Mouse (Mus musculus) erythroblast, adult 5-6 weeks (primary cell): ENCODE measurements around the gene Rbpj. TPM values are rescaled to one million over a fixed set of nuclear protein-coding genes. Genes with fewer than 3 reads are reported as not detected.
"Not testable (repeated sequence)": the region's sequence is repeated elsewhere in the genome, so short reads cannot be mapped to it uniquely, and the experiment has no call there.

ENCODE experiments used
- ATAC-seq: replicated peaks from 2 replicates; pipeline ENCODE4 v1.8.0; 2016; ENCODE audit warnings: moderate number of reproducible peaks, mild to moderate bottlenecking, moderate TSS enrichment, inconsistent platforms; ENCODE audit not compliant: poor library complexity, low FRiP score, severe bottlenecking
- total RNA-seq, 2 experiments: library from RNA; stranded (forward) in 1 of 2; stranded (reverse) in 1 of 2; fragments of 150-400 nt in 1 of 2; fragments of 200-764, 138-1000 nt in 1 of 2; gene quantifications; 2 replicates each; pipeline versions ENCODE4 v1.2.3 to v1.2.4; 2015 to 2017; ENCODE audit warnings: low replicate concordance in 2 of 2

The Rbpj gene
- total RNA-seq, 2 experiments from 2014 or later = 9.6 to 15.2 TPM

DNA sequence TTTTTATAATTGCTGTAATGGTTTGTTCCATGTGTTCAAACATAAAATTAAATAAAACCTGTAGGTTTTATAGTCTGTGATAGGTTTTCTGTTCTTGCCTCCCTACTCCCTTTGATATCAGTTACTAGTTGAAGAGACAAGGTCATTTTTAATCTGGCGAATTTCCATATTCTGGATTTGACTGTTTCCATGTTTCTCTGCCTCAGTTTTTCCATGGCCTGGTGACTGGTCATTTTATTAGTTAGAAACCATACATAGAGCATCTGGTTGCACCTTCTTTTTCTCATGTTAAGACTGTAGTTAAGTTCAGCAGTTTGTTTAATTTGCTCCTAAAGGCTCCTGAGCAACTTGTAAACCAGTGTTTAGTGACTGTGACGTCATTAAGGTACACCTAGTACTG lies 181.4 kb downstream of the Rbpj start:
- ATAC-seq = no peak

DNA sequence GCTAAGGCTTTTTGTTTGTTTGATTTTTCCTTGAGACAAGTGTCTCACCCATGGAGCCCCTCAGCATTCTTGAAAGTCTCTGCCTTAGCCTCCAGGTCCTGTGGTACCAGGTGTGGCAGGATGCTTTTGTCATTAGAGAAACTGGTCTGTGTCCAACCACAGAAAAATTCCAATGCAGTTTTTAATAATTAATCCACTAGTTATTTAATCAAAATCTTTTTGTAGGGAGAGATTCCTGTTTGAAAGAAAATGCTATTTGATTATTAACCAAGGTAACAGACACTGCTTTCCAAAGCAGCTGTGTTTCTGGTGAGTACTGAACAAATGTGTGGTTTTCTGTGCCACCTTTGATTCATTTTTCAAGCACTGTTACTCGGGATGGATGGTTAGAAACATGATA lies 190.6 kb downstream of the Rbpj start:
- no peak for ATAC-seq

DNA sequence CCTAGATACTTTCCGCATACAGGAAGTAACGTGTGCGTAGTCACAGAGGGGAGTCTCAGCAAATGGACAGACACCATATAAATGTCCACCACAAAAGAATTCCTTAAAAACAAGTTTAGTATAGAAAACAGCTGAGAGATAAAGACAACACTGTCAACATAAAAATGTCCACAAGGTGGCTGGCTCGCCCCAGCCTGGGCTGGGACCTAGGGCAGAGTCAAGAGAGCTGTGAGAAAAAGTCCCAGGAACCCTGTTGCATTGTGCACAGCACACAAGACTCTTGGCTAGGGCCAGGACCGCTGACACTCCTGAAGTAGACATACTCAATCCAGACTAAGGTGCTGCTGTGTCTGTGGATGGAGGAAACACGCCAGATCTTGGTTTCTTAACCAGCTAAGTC lies 192.0 kb downstream of the Rbpj start:
- no peak for ATAC-seq

DNA sequence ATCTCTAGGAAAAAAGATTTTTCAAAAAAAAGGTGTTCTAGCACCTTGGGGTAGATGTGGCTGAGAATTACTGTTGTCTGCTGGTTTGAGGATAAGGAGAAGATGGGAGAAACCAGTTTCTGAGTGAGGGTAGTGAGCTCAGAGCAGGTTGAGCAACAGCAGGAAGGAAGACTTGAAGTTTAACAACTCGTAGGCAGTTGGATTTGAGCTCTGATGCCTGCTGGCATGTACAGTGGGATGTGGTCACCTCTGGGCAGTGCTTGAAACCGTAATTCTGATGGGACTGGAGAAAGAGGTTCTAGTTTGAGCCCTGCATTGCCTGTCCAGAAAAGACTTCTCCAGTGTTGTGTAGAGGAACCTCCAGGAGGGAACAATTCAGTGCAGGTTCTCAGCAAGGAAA lies 195.6 kb downstream of the Rbpj start:
- no peak for ATAC-seq

DNA sequence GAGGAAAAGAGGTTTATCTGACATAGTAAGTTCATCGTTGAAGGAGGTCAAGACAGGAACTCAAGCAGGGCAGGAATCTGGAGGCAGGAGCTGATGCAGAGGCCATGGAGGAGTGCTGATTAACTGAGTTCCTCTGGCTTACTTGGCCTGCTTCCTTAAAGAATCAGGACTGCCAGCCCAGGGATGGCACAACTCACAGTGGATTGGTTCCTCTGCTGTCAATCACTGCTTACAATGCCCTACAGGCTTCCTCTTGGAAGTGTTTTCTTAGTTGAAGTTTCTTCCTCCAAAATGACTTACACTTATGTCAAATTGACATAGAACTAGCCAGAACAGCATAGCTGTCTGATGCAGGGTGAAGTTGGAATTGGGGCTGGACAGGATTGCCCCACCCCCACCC lies 196.5 kb downstream of the Rbpj start:
- ATAC-seq = no peak

DNA sequence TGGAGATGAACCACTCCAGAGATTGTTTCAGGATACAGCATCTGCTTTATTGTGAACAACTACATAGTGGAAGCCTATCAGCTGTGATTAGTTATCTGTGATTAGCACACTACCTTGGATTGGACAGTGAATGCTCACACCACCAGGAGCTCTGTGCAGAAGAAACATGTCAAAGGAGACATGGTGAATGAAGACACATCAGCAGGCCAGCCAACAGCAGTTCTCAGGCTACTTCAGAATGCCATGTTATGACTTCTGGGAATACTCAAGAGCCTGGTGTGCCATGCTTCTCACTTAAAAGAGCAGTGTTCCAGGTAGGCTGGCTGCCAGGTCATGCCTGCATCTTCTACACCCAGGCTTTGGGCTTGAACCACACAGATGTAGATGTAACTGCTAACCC lies 197.7 kb downstream of the Rbpj start:
- no peak for ATAC-seq

DNA sequence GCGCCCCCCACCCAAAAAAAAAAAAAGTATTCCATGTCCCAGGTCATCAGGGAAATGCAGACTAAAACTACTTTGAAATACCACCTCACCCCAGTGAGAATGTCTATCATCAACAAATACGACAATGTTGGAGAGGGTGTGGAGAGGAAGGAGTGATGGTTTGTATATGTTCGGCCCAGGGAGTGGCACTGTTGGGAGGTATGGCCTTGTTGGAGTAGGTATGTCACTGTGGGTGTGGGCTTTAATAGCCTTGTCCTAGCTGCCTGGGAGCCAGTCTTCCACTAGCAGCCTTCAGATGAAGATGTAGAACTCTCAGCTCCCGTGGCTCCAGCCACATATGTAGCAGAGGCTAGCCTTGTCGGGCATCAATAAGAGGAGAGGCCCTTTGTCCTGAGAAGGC lies 202.1 kb downstream of the Rbpj start:
- no peak for ATAC-seq

DNA sequence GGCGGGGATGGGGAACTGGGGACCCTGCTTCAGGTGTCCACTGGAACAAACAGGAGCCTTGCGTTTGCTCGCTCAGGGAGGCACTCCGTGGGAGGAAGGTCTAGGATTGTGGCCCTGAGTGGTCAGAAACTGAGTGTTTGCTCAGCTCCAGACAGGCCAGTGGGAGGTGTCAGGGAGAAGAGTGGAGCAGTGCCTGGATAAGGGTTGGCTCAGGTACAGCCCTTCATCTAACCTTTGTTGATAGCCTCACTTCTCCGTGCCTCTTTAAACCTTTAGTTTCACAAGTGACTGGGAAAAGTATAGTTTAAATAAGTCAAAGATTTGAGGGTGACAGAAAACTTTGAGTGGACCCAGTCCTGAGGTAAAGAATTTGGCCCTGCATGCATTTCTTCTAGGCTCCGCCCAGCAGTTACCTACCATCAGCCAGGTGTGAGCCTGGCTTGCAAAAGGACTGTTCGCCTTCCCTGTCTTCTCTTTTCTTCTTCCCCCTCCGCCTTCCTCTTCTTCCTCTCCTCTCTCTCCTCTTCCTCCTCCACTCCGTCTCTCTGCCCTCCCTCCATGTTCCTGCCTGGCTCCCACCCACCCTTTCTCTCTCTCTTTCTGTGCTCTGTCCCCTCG lies 204.5 kb downstream of the Rbpj start:
- ATAC-seq = no peak

DNA sequence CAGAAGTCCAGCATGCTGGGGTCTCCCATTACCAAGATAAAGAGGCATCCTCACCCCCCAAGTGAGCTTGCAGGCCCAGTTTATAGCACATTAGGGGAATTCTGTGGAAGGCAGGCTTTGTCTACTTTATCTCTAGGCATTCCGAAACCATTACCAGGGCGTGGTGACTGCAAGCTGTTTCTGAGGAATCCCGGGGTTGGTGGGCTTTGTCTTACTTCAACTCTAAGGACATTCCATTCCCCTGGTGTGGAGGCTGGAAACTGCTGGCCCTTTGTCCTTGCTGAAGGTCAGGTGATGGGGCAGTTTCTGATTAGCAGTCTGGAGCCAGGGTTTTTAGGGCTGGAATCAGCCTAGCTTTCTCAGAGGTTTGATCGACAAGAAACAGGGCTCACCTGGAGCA lies 205.6 kb downstream of the Rbpj start:
- ATAC-seq = no peak

DNA sequence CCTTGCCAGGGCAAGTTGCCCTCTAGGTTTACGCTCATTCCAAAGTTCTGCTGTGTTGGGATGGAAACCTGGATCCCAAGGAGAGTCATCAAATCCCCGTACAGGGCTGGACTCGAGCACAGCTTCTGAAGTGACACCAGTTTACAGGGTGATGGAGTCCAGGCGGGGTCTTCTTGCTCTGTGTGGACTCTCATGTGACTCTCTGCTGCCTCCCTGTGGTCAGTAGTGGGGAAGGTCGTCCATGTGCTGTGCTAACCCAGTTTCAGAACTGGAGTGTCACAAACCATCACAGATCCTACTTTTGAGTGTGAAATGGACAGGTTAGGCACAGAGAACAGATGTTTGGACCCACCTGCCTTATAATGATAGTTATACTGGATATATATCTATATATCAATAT lies 206.4 kb downstream of the Rbpj start:
- ATAC-seq = no peak

DNA sequence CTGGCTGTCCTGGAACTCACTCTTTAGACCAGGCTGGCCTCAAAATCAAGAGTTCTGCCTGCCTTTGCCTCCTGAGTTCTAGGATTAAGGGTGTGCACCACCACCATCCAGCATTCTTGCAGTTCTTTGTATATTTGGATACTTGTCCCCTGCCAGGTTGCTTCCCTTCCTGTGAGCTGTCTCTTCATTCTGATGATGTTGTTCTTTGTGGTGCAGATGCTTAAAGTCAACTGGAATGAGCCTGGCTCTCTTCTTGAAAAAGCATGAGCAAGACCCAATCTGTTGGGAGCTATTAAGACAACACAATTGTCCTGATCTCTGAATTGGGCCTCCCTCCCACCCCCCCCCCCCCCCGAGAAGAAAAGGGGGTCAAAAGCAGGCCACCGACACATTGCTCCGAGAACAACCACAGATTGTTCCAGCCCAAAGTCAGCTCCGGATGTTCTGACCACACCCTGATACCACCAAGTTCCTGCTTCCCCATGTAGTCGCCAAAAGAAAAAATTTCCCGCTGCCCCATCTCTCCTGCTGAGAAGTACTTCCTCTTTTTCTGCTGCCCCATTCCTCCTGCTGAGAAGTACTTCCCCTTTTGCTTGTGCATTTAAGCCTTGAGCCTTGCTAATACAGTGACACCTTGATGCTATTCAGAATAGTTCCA lies 207.7 kb downstream of the Rbpj start:
- ATAC-seq = not testable (repeated sequence)

DNA sequence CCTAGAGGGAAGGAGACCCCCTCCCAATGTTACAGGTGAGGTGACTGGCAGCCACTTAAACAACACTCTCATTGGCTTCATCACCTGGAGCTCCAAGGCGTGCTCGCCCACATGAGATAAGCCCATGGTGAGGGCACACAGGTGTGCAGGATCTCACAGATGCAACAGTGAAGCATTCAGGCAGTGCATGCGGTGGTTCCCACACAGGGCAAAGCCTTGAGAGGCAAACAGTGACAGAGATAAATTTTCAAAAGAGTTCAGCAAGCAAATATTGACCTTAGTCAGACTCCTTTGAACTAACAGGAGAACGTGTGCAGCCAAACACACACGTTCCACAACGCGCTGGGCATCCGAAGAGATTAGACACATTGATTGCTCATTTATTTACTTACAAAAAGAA lies 210.7 kb downstream of the Rbpj start:
- ATAC-seq = no peak

DNA sequence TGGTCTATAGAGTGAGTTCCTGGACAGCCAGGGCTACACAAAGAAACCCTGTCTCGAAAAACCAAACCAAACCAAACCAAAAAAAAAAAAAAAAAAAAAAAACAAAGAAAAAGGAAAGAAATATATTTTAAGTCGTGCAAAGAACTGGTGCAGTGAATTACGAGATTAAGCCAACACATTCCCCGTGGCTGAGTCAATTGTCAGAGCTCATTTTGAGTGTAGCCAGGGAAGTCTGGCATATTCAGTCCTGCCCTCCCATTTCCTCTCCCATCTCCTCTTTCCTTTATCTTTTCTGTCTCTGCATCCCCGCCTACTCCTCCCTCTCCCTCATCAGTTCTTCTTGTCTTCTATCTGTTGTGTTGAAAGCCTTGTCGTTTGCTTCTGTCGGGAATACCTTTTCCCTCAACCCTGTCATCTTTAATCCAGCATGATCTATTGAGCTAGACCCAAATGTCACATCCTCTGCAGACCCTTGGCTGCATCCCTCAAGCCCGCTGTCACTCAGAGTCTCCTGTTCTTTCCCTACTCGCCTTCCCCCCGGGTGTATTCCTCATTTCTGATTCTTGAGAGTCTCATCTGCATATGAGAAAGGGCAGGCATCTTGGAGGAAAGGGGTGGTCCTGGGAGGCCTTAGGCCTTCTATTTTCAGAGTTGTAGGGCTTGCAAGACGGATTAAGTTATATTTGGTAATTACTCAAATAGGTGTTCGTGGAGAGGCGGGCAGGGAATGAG lies 212.2 kb downstream of the Rbpj start:
- ATAC-seq = no peak

DNA sequence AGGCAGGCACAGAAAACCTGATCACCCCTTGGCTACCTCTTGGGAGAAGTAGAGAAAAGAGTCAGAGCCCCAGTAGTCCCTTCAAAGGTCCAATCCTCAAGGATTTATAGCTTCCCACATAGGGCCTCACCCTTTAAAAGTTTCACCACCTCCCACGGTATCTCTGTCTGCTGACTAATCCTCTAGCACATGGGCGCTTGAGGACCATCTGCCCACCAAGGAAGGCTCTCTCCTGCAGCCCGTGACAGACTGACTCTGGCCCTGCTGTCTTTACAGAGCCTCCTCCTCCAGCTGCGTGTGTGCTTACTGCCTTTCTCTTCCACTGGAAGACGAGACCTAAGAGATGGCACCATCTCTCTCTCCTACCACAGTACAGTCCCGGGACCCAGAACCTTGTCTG lies 213.7 kb downstream of the Rbpj start:
- no peak for ATAC-seq

DNA sequence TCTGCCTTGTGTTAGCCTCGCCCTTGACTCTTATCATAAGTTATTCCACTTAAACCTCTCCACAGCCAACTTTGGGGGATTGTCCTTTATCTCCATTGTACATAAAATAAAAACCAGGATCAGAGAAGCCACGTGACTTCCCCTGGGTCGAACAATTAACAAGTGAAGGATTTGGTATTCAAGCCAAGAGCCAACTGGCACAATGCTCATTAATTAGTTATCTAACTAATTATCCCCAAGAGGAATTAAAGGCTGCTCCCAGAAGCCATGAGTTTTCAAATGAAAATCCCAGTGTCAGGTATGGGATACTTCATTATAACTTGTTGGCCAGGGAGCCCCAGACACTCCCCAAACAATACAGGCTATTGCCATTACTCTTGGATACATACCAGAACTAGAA lies 218.0 kb downstream of the Rbpj start:
- no peak for ATAC-seq

DNA sequence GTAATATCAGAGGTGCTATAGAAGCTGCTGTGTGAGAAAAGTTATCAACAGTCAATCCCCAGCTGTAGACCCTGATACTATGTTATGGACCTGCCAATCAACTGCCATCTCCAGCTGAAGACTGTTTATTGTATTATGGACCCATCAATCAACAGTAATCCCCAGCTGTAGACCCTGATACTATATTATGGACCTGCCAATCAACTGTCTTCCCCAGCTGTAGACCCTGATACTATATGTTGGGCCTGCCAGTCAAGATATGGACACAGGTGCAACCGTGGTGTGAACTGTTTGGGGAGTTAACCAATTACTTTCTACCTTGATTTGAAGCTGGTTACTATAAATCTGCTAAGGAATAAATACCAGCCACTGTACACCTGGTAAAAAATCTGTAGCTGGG lies 218.5 kb downstream of the Rbpj start:
- ATAC-seq = no peak

DNA sequence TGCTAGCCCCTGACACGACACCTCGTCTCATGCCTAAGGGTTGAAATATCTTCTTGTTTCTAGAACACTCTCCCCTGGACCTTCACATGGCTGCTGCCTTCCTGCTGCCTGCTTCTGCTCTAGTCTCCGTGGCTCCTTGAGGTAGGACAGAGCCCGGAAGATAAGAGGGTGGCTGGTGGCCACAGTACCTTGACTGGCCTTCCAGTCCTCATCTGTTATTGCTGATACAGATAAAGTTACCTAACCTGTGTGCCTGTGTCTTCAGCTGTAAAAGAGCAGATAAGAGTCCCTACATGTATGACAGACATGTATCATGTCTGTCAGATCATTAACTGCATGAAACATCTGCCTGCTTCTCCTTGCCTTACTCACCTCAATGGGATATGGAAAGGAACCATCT lies 219.7 kb downstream of the Rbpj start:
- ATAC-seq = no peak

DNA sequence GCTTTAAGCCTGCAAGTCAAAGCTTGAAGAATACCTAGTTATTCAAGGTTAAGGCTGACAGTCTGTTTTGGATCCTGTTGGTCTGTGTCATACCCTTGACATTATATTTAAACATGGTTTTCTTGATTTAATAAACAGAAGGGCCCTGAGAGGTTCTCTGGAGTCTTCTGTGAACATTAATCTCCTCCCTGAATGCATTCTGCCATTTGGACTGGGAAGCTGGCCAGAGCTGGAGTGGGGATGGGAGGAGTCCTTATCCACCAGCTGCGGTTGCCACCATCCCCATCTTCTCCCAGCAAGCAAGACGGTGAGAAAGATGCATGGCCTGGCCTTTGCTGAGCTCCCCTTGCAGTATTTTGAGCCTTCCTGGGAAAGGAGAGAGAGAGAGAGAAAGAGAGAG lies 220.4 kb downstream of the Rbpj start:
- no peak for ATAC-seq

DNA sequence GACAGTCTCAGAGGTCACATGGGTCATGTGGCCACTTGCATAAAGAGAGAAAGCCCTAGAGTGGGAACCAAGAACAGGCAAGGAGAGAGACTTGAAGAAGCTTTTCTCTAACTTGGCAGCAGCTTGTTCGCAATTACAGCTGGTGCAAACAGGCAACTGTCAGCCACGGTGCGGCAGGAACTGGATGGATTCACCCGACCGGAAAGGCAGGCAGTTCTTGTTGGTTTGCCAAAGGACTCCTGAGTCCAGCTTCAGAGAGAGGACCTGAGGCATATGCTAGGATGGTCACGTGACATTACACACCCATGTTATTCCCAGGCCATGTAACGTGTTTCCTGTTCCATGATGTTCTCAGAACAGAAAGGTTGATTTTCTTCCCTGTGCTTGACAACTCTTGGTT lies 222.4 kb downstream of the Rbpj start:
- ATAC-seq = no peak

DNA sequence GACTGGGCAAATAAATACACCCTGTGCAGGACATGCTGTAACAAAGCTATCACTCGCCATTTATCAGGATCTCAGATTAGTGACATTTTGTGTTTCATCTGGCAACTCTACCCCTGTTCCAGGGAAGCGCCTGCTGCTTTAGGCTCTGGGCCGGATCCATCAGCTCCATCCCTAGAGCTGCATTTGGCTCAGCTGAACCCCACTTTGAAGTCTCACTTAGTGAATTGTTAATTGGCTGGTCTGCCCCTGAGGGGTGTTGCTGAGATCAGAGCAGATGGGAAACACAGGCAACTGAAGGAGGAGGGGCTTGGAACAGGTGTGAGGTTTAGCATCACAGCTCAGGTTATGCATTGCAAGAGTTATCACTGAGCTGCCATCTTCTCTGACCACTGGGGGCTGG lies 225.6 kb downstream of the Rbpj start:
- no peak for ATAC-seq

DNA sequence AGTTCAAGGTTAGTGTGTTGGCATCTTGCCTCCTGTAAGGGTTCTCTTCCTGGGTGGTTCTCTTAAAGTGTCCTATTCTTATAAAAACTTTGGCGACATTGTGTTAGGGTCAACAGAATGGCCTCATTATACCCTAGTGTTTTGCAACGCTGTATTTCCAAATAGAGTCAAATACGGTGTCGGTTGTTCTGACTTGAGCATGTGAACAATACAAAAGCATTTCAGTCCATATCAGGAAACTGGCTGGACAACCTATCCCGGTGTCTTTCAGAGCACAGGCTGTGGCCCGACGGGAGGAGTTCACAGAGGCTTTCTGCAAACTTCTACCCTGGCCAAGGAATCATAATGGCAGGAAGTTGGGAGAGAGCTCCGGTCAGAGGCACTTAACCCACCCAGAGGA lies 226.1 kb downstream of the Rbpj start:
- no peak for ATAC-seq
